Mouse (Mus musculus): ENCODE results near the gene Eif2b3.

DNA sequence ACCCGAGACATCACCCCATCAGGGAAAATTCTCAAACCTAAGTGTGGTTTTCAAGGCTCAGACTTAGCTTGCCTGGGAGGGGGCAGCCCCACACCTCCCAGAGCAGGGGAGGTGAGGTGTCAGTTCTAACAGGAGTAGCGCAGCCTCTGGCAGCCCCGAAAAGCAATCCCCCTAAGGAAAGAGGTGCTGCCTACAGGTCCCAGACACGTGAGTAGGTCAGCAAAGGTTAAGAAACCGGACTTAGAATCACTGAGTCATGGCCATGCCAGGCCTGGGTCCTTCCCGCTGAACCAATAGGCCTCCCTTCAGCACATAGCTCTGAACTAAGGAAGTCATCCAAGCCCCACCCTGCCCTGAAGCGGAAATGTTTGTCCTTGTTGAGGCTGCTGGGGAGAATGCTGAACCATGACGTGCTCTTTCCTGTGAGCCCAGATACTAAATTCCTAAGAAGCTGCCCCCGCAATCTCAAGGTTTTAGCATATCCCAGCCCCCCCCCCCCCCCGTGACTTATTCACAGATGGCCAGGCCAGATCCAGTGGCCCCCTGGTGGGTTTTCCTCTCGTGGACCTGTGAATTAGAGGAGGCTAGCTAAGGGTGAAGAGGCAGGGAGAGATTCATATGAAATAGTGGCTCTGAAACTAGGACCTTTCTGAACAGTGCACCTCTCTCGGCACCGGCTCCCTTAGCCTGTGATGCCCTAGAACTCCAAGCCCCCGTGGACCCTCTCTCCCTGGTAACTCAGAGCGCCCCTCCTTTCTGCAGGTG is 106.9 kb downstream of the Eif2b3 start:
- TF ChIP-seq TAL1 (IDR thresholded peaks at IDR 0.05; ENCODE audit: low read length), result no peak
- TF ChIP-seq GATA1 (IDR thresholded peaks at IDR 0.05; ENCODE audit: low read length), result no peak

Measured in erythroblast, embryonic 14.5 days (primary cell).